Mouse (Mus musculus) lung, postnatal 10 days (tissue): ENCODE results near the gene Greb1.
"Not testable (repeated sequence)": the region's sequence is repeated elsewhere in the genome, so short reads cannot be mapped to it uniquely, and the experiment has no call there.

Experiments used
- DNase-seq: peaks from one replicate; pipeline ENCODE4 v3.0.0; 2021

The Greb1 gene

GRCm38 (mm10) chr12:16760246-16760645 lies 40.4 kb downstream of the Greb1 start:
- no peak for DNase-seq

GRCm38 (mm10) chr12:16754311-16754710 lies 46.4 kb downstream of the Greb1 start:
- DNase-seq, result peak; percentile 59

- DNase-seq, result no peak
These were observed 47.1 kb downstream of the Greb1 start for GRCm38 (mm10) chr12:16753555-16753954.

GRCm38 (mm10) chr12:16753110-16753509 lies 47.6 kb downstream of the Greb1 start:
- DNase-seq, result peak; percentile 14

- DNase-seq, result no peak
These were observed 48.3 kb downstream of the Greb1 start for GRCm38 (mm10) chr12:16752236-16752840.

- DNase-seq, result no peak
These were observed 49.1 kb downstream of the Greb1 start for GRCm38 (mm10) chr12:16751609-16752008.

- DNase-seq, result peak; percentile 32
These were observed 60.6 kb downstream of the Greb1 start for GRCm38 (mm10) chr12:16740059-16740458.

- no peak for DNase-seq
These were observed 63.4 kb downstream of the Greb1 start for GRCm38 (mm10) chr12:16737266-16737665.

- no peak for DNase-seq
These were observed 66.0 kb downstream of the Greb1 start for GRCm38 (mm10) chr12:16734698-16735097.

- peak; percentile 14 for DNase-seq
These were observed 66.7 kb downstream of the Greb1 start for GRCm38 (mm10) chr12:16734009-16734408.

- peak; percentile 89 for DNase-seq
These were observed 69.5 kb downstream of the Greb1 start for GRCm38 (mm10) chr12:16731121-16731741.

- DNase-seq, result no peak
These were observed 70.5 kb downstream of the Greb1 start for GRCm38 (mm10) chr12:16730196-16730595.

GRCm38 (mm10) chr12:16728221-16728620 lies 72.5 kb downstream of the Greb1 start:
- no peak for DNase-seq

GRCm38 (mm10) chr12:16726229-16726628 lies 74.5 kb downstream of the Greb1 start:
- no peak for DNase-seq

GRCm38 (mm10) chr12:16723601-16724000 lies 77.1 kb downstream of the Greb1 start:
- DNase-seq, result peak; percentile 18

- DNase-seq, result peak; percentile 76
These were observed 81.9 kb downstream of the Greb1 start for GRCm38 (mm10) chr12:16718660-16719315.

- peak; percentile 70 for DNase-seq
These were observed 83.0 kb downstream of the Greb1 start for GRCm38 (mm10) chr12:16717653-16718052.

GRCm38 (mm10) chr12:16714616-16715015 lies 86.1 kb downstream of the Greb1 start:
- no peak for DNase-seq

- no peak for DNase-seq
These were observed 102.0 kb downstream of the Greb1 start for GRCm38 (mm10) chr12:16698691-16699090.

GRCm38 (mm10) chr12:16696146-16696545 lies 104.5 kb downstream of the Greb1 start:
- no peak for DNase-seq

- DNase-seq, result not testable (repeated sequence)
These were observed 105.4 kb downstream of the Greb1 start for GRCm38 (mm10) chr12:16695252-16695651.

- no peak for DNase-seq
These were observed 105.9 kb downstream of the Greb1 start for GRCm38 (mm10) chr12:16694783-16695182.

- no peak for DNase-seq
These were observed 110.1 kb downstream of the Greb1 start for GRCm38 (mm10) chr12:16690631-16691030.

- no peak for DNase-seq
These were observed 128.4 kb downstream of the Greb1 start for GRCm38 (mm10) chr12:16672246-16672645.
